Mouse (Mus musculus): Measurements from ENCODE around the gene Snx15.

Snx15 gene

DNA sequence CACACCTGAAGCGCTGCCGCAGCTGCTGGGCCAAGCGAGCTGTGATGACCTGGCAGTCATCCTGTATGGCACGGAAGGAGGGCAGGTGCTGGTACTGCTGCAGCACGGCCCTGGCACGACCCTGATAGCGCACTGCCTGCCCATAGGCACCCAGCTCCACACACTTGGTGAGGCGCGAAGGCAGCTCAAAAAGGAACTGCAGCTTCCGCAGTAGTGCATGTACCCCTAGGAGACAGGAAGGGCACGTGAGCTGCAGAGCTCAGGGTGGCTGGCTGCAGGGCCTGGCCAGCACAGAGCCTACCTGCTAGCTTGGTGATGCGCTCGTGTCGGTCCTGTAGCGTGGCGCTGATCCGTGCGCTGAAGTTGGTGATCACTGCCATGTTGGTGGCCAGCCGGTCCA lies 56.8 kb downstream of the Snx15 start:
- no peak for DNase-seq (ENCODE audit: low spot score in 2 of 2)

DNA sequence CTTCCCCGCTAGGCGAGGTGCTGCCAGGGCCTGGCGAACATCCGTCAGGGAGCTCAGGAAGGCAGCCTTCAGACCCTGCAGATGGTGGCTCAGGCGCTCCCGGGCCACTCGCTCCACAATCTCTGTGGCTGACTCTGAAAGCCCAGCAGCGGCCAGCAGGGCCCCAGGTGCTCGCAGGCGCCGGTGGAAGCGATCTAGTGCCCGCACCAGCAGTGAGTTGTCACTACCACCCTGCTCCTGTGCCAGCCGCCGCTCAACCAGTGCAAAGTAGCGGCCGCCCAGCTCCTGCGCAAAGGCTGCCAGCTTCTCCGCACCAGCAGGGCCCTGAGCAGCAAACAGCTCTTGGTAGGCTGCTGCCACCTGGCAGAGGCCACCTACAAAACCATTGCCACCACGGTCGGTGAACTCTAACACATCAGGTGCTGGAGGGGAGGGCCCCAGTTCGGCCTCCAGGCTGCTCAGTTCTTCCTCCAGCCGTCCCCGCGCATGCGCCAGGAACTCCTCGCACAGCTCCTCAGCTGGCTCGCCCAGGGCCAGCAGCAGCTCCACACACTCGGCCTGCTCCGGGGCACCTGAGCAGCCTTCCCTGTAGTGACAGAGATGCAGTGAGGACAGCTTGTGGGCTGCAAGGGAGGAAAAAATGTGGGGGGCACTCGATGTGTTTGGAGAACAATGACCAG lies 57.4 kb downstream of the Snx15 start:
- DNase-seq (ENCODE audit: low spot score in 2 of 2), result no peak

DNA sequence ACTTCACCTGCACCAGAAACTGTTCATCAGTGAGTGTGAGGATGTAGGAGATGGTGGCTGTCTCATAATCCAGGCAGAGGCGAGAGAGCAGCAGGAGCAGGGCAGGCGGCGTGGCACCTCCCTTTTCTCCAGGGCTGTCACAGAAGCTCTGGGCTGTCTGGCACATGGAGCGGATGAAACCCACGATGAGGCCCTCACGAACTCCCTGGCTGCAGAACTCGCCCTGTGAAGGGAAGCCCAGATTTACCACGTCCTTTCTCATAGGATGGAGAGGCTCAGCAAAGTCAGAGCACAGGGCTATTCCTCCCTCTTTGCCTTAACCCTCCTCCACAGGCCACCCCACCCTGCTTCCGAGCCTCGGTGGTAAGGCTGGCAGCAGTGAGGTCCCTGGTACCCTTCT lies 58.3 kb downstream of the Snx15 start:
- DNase-seq (ENCODE audit: low spot score in 2 of 2), result no peak
